In the genomic region with DNA sequence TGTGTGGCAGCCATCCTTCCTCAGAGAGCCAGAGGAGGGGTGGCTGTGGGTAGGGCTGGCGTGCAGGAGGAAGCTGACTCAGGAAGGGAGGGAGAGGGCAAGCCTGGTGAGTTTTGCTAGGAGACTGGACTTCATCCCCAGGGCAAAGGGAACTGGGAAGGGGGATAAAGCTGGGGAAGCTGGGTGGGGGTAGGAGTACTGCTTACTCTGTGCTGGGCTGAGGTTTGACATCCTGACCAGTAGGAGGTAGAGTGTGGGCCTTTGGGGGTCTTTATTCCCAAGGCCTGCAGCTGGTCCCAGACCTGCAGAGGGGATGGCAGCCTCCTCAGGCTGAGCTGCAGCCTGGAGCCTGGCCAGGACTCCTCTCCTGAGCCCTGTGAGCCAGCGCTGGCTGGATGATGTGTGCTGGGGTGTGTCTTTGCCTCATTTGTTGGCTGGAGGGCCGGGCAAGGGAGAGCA, we compare ENCODE assay signal across 8 mouse cellular contexts. TPM values are rescaled to one million over a fixed set of nuclear protein-coding genes. Genes with fewer than 3 reads are reported as not detected.
DNase-seq lines count a peak whose midpoint lies in the region; ATAC-seq and TF ChIP-seq lines count a peak whose summit lies in the region.

No protein-coding gene starts in this region.

- no peaks in the 10 kb centered on the region for H3K9me3 ChIP-seq in lung, embryonic 14.5 days (ENCODE audit: low read depth, low read length)
- H3K9me3 ChIP-seq in midbrain, embryonic 14.5 days (ENCODE audit: control insufficient read depth, low read length), result no peaks in the 10 kb centered on the region

- H3K4me3 ChIP-seq in lung, embryonic 14.5 days (ENCODE audit: low read depth, low read length), result no peak overlapping the region
- no peak overlapping the region for H3K4me3 ChIP-seq in midbrain, embryonic 14.5 days (replicated peaks; ENCODE audit: low read depth, low read length)

- peak overlapping the region; percentile 8; the same call in 1 of the 2 replicates for H3K4me2 ChIP-seq in lung, embryonic 14.5 days
- H3K4me2 ChIP-seq in midbrain, embryonic 14.5 days (ENCODE audit: low read length), result no peak overlapping the region

- 15% methylated on average over 3 of the region's 3 CpGs for WGBS in lung, embryonic 14.5 days
- WGBS in midbrain, embryonic 14.5 days, result 10% methylated on average over 3 of the region's 3 CpGs

- no peaks in the 10 kb centered on the region for H3K27me3 ChIP-seq in lung, embryonic 14.5 days (ENCODE audit: insufficient read depth, low read length)
- H3K27me3 ChIP-seq in midbrain, embryonic 14.5 days (ENCODE audit: control insufficient read depth, insufficient read depth, low read length), result no peaks in the 10 kb centered on the region

- H3K27ac ChIP-seq in lung, embryonic 14.5 days (ENCODE audit: low read depth), result peak overlapping the region; percentile 65
- peak overlapping the region; percentile 22; the same call in 1 of the 2 replicates for H3K27ac ChIP-seq in midbrain, embryonic 14.5 days (replicated peaks; ENCODE audit: low read depth, low read length)

- no peak overlapping the region for H3K9ac ChIP-seq in lung, embryonic 14.5 days
- no peak overlapping the region; the same call in 1 of the 2 replicates for H3K9ac ChIP-seq in midbrain, embryonic 14.5 days (replicated peaks; ENCODE audit: low read length)

- peak; percentile 78 for DNase-seq in lung, embryonic 14.5 days
- no peak for DNase-seq in lung, postnatal 36 days
- peak; percentile 70 for DNase-seq in gastrocnemius, postnatal 10 days
- DNase-seq in kidney, adult 9 months, result peak; percentile 90
- peak; percentile 66 for DNase-seq in midbrain, embryonic 14.5 days
- DNase-seq in cerebellum, postnatal 25 days, result no peak
- DNase-seq in frontal cortex, adult 2 months (ENCODE audit: extremely low spot score in 1 of 2, low spot score in 1 of 2), result no peak
- no peak for DNase-seq in layer of hippocampus, adult 11-12 months (ENCODE audit: low spot score)

- H3K4me1 ChIP-seq in lung, embryonic 14.5 days (ENCODE audit: insufficient read depth), result peaks cover 22% of the 10 kb centered on the region; the same call in 1 of the 2 replicates
- peaks cover 29% of the 10 kb centered on the region for H3K4me1 ChIP-seq in midbrain, embryonic 14.5 days (ENCODE audit: control insufficient read depth, insufficient read depth, low read length)

- H3K36me3 ChIP-seq in lung, embryonic 14.5 days (ENCODE audit: insufficient read depth), result no peaks in the 10 kb centered on the region
- no peaks in the 10 kb centered on the region for H3K36me3 ChIP-seq in midbrain, embryonic 14.5 days (ENCODE audit: control insufficient read depth, insufficient read depth, low read length)

- no peak for TF ChIP-seq CTCF in lung, embryonic 14.5 days (IDR thresholded peaks at IDR 0.05; ENCODE audit: low read depth)

- ATAC-seq in lung, embryonic 14.5 days (ENCODE audit: insufficient read depth), result peak; percentile 26; the same call in 1 of the 2 replicates
- peak; percentile 51; the same call in 1 of the 2 replicates for ATAC-seq in midbrain, embryonic 14.5 days (ENCODE audit: low FRiP score, low TSS enrichment)

RNA-seq across cellular contexts. Expression of a gene that starts 4.6 kb away (rescaled TPM):
- polyA plus RNA-seq in lung, embryonic 14.5 days (2014; fragmentation: Nextera tagmentation; extraction: Ambion mirVana), result 9.1 and 10.3 TPM in 2 replicates
- total RNA-seq in gastrocnemius, postnatal 10 days (2021), result 10 to 100 TPM; 58.8 to 61.3 TPM
- 1.9 and 2.5 TPM in 2 replicates for polyA plus RNA-seq in midbrain, embryonic 14.5 days (2014; fragmentation: Nextera tagmentation; extraction: Ambion mirVana)
- polyA plus RNA-seq in frontal cortex, adult 2 months (2012; rRNA removed), result 12.3 and 16.0 TPM in 2 replicates

Comparison
In these comparisons a context has a peak if more than half of its experiments do, and no peak if none do; other contexts are left out.
1. DNase-seq: peak in lung, embryonic 14.5 days (single experiment), gastrocnemius, postnatal 10 days (single experiment), kidney, adult 9 months (single experiment) and midbrain, embryonic 14.5 days (single experiment); none in lung, postnatal 36 days (single experiment), cerebellum, postnatal 25 days (0 of 2), frontal cortex, adult 2 months (0 of 2) and layer of hippocampus, adult 11-12 months (single experiment).